Mouse (Mus musculus): ENCODE data around the gene Hdac4.

Hdac4 gene

DNA sequence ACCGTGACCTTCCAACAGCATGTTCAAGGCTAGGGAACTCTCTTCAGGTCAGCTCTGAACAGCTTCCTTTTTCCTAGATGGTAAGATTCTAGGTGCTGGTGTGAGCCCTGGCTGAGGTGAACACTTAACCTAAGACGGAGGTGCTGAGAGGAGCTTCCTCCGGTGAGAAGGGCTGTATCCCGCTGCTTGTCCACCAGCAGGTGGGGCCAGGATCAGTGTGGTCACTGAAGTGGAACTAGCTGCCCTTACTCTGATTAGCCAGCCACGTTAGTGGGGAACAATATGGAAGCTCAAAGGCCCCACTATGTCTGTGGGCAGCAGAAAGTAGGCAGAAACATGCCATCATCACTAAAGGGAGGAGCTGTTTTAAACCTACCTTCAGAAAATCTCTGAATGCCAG, 204.6 kb downstream of the Hdac4 start:
- in situ Hi-C loops (cut with MboI, MseI): no loop called here

DNA sequence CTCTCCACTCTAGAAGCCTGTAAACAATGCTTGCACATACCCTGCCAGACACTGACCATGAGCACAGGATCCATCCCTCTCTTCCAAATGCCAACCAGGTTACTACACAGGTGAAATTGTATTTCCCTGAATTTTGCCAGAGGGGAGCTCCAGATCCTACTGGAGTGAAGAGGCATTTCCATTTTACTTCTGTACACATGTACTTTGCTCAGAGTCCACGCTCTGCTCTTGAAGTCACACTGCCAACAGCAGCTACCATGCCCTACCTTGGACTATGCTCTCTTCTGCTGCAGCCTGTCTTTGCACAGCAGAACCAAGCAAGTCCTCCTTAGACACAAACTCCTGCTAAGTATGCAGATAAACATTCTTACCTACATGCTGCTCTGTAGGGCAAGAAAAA, 206.6 kb downstream of the Hdac4 start:
- in situ Hi-C loops (cut with MboI, MseI): no loop called here

DNA sequence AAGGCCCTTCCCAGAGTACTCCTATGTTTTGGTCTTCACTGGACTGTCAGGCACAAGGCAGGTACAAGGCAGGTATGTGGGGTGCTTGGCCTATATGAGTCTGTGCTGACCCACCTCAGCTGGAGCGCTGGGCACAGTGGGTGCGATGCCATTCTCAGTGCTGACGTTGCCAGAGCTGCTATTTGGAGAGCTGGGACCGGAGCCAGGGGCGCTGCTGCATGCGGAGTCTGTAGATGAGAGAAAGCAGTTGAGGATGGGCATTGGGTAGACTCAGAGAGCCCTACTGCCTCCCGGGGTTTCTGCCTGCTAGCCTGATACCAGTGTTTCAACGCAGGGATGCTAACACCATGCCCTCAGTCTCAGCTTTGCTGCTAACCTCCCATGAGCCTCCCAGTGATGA, 208.1 kb downstream of the Hdac4 start:
- in situ Hi-C loops (cut with MboI, MseI): no loop called here

DNA sequence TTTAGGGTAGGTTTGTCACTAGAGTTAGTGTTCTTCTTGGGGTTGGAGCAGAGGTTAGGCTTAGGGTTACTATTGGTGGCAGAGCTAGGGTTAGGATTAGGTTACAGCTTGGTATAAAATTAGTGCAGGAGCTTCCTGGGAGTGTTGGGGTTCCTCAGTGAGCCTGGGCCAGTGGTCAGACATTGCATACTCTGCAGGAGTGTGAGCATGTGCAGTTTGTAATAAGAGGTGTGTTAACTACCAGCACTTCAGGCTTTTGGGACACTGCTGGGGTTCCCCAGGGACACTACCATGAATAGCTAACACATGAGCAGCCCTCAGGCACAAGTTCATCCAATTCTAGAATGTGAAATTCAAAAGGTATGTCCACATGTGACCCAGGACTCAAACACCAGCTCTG, 209.7 kb downstream of the Hdac4 start:
- in situ Hi-C loops (cut with MboI, MseI): no loop called here

DNA sequence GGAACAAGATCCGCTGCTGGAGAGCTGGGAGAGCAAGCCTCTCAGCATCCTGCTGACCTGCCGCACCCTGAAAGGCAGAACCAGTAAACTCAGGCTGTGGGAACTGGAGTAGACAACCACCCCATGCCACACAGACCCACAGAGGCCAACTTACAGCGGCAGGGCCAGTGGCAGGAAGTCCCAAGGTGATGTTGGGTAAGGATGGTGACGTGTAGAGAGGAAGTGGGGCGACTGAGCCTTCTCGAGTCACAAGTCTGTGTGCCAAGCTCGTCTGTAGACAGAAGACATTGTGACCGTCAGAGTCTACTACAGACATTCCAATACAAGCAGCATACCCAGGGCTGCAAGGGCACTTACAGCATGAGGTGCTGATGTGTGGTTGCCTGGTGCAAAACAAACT, 211.0 kb downstream of the Hdac4 start:
- in situ Hi-C loops (cut with MboI, MseI): loop anchor here in 1 of 2 experiments (5.0 kb wide), 1 partner anchor 373 kb away; no protein-coding TSS in a partner anchor

DNA sequence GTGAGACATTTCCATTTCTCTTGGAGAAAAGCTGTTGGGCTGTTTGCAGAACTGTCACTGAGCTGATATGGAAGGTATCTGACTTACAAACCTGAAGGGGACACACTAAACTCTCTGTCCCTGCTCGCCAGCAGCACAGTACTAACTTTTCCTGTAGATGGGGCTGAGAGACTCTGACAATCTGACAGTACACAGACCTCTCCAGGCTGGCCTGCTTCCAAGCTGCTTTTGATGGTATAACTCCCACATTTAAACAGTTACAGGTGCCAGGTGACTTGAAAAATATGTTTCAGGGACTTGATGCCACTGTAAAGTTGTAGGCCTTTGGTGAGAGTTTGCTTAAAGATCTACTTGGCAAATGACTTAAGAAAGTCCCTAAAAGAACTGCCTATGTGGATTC, 214.1 kb downstream of the Hdac4 start:
- in situ Hi-C loops (cut with MboI, MseI): loop anchor here in 1 of 2 experiments (5.0 kb wide), 1 partner anchor 376 kb away; no protein-coding TSS in a partner anchor

DNA sequence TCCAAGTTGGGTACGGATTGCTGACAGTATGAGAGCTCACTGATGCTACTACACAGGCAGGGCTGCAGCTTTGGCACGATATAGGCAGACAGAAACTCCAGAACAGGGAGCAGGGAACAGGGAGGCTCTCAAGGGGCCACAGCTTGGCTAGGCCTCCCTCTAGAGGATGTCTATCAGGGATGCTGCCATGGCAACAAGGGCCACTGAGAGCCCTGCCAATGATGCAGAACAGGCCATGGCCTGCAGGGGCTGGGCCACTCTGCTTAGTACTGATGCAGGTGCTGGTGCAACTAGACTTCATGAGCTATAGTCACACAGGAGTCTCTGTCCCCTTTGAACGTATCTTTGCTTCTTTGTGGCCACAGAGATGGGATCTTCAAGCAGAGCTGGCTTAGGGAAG, 217.1 kb downstream of the Hdac4 start:
- in situ Hi-C loops (cut with MboI, MseI): no loop called here

DNA sequence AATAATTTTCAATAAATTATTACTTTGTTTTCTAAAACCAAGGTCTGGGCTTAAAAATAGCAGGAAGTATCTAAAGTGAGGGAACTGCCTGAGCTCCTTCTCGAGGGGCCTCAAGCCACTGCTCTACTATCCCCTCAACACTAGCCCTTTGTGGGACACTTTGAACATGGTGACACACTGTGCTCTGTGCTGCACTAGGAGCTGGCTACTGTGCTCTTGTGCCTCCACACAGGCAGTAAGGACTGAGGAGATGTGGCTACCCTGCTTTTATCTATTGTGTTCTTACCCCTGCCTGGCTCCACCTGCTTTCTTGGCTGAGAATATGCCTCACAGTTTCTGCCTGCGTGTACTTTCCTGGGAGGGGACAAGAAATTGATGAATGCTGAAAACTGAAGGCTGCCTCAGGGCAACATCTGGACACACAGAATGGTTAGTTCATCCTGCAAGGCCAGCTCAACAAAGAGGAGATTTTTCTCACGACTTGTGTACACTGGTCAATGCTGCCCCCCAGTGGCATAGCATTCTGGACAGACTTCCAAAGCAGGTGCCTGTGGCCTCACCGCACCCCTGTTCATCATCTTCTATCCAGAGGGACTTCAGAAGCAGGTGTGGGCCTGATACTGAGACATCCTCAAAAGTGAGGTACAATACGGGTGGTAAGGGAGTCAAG, 226.7 kb downstream of the Hdac4 start:
- in situ Hi-C loops (cut with MboI, MseI): loop anchor here in 1 of 2 experiments (25.0 kb wide), 1 partner anchor 493 kb away; the partner anchor contains the start of gene Ndufa10

DNA sequence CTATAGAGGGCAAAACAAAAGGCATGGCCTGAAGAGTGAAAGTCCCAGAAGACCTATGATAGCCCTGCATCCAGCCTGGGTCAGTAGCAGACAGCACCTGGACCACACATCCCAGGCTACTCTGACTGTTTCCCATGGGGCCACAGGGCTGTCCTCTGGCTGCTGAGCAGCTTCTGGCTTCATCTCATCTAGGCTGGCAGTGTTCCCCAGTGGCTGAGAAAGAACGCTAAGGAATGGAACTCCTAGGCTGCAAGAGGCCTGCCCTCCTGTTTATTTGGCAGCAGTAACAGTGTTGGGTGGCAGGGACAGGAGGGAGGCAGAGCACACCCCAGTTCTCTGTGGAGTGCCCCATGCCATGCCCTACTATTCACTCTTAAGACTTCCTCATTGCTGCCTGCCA, 228.5 kb downstream of the Hdac4 start:
- in situ Hi-C loops (cut with MboI, MseI): loop anchor here in 1 of 2 experiments (25.0 kb wide), 1 partner anchor 495 kb away; the partner anchor contains the start of gene Ndufa10

DNA sequence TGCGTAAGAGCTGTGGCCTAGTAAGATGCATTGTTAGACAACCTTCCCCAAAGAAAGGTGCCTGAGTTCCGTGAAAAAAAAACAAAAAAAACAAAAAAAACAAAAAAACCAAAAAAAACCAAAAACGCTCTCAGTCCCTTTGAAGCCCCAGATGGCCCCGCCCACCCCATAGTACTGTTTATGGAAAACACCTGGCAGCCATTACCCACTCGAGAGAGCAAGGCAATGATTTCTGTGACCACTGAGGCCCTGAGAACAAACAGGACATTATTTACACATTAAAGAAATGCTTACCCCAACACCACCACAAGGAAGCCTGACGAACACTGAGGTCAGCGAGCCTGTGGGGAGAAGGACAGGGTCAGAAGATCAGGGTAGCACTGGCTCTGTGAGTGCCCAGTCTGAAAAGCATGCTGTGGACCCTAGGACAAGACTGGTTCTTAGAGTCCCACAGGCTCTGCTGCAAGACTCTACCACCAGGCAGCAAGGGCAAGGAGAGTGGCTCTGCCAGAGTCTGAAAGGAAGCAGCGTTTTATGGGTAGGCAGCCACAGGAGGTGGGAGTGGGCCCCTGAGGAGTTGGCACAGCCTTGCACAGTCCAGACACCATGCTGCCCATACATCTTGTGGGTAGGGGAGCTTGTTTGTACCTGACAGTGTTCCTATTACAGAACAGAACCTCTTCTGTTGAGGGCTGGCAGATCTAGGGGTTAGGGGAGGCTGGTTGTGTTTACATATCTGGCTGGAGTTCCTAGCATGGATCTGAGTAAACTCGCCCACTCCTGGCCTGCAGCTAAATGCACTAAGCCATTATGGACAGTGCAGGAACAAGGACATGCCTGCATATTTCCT, 230.8 kb downstream of the Hdac4 start:
- in situ Hi-C loops (cut with MboI, MseI): loop anchor here (5.0 to 25.0 kb wide), 2 partner anchors 488 to 498 kb away; partner anchors contain the start of gene Ndufa10 (in 1 of the 2)

DNA sequence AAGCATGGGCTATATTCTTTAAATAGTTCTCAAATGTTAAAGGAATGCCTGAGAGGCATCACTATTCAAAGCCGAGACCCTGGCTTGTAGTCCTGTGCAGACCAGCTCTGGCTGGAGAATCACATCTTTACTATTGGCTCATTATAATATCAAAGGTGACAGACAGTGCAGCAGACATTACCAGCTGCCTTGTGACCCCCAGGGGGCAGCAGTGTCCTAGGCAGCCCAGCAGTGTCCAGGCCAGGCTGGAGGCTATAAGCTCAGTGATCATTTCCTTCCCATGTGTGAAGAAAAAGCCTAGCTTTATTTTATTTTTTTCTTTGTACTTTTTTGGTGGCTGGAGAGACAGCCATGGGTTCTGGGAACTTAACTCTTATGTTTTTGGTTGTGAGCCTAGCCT, 233.2 kb downstream of the Hdac4 start:
- in situ Hi-C loops (cut with MboI, MseI): loop anchor here (5.0 to 25.0 kb wide), 2 partner anchors 490 to 500 kb away; partner anchors contain the start of gene Ndufa10 (in 1 of the 2)

DNA sequence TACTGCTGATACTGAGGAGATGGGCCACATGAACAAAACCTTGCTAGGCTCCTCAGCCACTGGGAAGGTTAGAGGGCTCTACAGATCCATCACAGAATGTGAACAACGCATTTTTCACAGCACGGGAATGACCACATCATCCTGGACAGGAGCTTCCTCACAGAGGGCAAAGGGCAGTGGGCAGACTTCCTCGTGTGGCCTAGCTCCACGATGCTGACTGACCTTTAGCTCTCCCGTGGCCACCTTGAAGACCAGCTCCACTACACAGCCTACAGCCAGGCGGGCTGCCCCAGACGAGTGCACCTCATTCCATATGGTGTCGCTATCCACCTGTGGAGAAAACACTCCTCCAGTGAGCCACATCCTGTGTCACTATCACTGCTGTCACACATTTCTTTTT, 234.3 kb downstream of the Hdac4 start:
- in situ Hi-C loops (cut with MboI, MseI): loop anchor here (5.0 to 25.0 kb wide), 2 partner anchors 491 to 501 kb away; partner anchors contain the start of gene Ndufa10 (in 1 of the 2)

DNA sequence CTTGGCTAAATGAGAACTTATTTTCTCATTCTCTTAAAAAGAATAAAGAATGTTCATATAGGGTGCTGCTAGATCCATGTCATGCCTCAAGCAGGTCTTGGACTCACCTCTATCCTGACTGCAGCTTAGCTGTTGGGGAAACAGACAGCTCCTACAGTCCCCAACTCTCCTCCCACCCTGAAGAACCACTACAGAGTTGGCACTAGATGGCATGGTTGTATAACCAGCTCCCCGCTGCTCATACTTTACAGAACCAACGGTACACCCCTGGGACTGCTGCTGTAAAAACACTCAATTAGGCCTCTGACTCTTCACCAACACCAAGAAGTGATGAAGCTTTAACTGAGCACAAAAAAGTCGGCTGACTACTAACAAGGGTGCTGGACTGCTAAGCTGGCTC, 235.6 kb downstream of the Hdac4 start:
- in situ Hi-C loops (cut with MboI, MseI): loop anchor here (5.0 to 25.0 kb wide), 3 partner anchors 43 to 502 kb away; partner anchors contain the start of gene Ndufa10 (in 1 of the 2)

DNA sequence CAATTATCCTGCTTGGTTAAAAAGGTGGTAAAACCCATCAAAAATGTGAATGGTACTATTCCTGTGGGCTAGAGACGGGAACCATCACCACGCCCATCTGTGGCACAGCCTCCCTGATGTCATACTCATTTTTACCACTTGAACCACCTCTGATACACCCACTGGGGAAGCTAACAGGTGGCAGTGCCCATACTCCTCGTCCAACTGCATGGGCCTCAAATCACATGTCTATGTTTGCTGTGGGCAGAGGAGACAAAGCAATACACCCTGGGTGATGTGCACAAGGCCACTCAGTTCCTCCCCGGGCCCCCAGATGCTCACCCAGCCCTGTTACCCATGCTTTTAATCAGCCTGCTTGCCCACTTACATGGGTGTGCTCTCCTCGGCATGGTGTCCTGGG, 236.5 kb downstream of the Hdac4 start:
- in situ Hi-C loops (cut with MboI, MseI): loop anchor here (5.0 to 25.0 kb wide), 2 partner anchors 42 to 503 kb away; partner anchors contain the start of gene Ndufa10 (in 1 of the 2)

DNA sequence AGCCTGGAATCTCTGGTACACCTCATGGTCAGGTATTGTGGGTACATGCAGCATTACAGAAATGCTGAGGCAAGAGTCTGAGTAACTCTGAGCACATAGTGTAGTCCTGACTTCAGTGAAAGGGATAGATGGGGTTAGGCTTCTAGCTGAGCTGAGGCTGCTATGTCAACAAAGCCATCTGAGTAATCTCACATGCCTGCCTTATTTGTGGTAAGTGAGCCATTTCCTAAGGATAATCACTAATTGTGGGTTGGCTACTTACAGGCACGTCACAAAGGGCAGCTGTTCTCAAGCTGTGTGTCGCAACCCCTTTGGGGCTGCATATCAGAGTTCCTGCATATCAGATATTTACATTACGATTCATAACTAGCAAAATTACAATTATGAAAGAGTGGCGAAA, 239.3 kb downstream of the Hdac4 start:
- in situ Hi-C loops (cut with MboI, MseI): loop anchor here (5.0 to 25.0 kb wide), 2 partner anchors 39 to 506 kb away; partner anchors contain the start of gene Ndufa10 (in 1 of the 2)

DNA sequence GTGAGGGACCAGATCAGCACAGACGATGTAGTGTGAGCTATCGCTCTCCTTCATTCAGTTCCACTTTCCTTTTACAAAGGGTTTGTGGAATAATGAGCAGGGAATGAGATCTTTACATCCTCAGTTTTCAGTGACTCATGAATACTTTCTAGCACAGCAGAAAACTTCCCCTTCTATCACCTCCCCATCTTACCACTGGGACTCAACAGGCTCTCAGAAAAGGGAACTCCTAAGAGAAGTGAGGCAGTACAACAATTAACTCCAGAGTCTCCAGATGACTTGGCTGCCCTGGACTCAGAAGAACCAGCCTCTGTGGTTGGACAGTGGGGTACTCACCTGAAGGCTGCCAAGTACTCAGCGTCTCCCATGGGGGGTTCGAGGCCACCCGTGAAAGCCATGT, 240.5 kb downstream of the Hdac4 start:
- in situ Hi-C loops (cut with MboI, MseI): loop anchor here (5.0 to 25.0 kb wide), 2 partner anchors 38 to 507 kb away; partner anchors contain the start of gene Ndufa10 (in 1 of the 2)

DNA sequence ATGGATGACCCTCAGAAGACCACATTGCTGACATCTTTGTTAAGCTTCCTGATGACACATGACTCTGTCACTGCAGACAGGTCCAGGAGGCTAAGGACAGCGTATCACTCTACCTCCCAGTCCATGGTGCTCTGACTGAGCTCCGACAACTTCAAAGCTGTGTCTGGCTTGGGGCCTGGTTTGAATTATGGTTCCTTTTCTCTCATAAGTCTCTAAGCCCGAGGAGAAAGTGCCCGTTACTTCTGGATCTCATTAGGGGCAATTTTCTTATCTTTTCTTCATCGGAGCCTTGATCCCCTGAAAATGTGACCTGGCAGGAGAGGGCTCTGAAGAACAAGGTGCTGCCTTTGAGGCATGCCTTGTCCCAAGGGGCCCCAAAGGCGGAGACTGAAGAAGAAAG, 242.6 kb downstream of the Hdac4 start:
- in situ Hi-C loops (cut with MboI, MseI): loop anchor here in 1 of 2 experiments (25.0 kb wide), 1 partner anchor 509 kb away; the partner anchor contains the start of gene Ndufa10

DNA sequence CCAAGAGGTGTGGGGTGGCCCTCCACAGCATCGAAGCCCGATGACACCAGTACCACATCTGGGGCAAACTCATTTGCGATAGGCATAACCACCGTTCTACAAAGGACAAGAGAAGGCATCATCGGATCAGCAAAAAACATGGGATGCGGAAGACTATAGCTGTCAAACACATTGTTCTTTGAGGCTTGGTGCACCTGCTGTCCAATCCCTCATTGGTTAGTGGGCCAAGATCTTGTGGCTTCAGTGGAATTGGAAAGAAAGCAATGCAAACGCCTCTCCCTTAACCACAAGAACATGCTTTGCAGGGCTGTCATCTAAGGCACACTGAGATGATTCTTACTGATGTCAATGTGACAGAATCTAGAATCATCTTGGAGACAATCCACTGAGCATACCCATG, 248.1 kb downstream of the Hdac4 start:
- in situ Hi-C loops (cut with MboI, MseI): loop anchor here in 1 of 2 experiments (10.0 kb wide), 1 partner anchor 853 kb away; no protein-coding TSS in a partner anchor

DNA sequence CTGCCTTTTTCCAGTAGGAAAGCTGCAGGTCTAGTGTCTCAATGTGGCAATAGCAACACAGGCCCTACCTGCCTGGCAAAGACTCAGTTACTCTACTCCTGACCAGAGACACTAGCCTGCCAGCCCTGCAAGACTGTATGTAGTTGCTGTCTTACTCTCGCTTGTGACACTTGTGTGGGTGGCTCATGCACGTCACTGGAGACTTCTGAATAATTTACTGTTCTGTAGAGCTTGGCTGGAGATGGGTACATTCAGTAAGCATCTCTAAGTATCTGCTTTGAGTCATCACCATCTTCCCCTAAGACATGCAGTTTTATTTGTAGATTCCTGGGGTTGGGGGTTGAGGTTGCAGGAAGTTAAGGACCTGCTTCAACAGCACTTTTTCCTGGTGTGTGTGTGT, 252.9 kb downstream of the Hdac4 start:
- in situ Hi-C loops (cut with MboI, MseI): loop anchor here in 1 of 2 experiments (10.0 kb wide), 1 partner anchor 848 kb away; no protein-coding TSS in a partner anchor

DNA sequence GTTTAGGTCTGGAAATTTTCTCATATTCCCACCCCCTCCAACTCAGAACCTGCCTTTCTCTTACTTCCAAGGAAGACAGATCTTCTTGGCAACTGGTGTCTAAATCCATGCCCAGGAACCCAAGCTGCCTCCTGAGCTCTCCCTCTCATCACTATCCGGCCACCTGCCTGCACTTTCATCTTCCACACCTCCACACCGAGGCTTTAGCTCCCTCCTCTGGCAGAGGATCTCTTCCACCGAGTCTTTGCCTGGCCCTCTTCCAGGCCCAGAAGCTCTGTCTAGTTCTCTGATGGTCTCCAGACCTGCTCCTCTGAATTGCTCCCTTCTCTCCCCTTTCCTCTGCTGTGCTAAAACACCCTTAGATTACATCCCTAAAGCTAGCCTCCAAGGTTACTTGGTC, 253.5 kb downstream of the Hdac4 start:
- in situ Hi-C loops (cut with MboI, MseI): loop anchor here in 1 of 2 experiments (10.0 kb wide), 1 partner anchor 847 kb away; no protein-coding TSS in a partner anchor

DNA sequence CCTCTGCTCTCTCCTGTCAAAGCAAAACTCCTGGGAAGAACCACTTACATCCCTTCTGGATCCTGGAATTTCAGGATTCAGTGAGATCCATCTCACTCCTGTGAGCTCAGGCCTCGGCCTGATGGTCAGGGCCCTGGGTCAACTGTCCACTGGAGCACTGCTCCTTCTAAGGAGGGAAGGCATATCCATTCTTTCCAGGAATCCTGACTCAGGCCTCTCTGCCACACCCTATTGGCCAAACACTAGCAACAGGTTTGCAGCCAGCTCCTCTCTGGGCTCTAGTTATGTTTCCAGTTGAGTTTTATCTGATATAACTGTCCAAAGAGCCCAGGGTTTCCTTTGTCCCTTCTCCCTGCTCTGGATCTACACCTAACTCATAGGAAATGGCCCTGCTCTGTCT, 254.4 kb downstream of the Hdac4 start:
- in situ Hi-C loops (cut with MboI, MseI): loop anchor here in 1 of 2 experiments (10.0 kb wide), 1 partner anchor 846 kb away; no protein-coding TSS in a partner anchor

Data from T-helper 17 cell (primary cell).